Mouse (Mus musculus) liver, embryonic 14.5 days (tissue): ENCODE data around the gene Hist2h2aa2.

Source experiments
- CTCF ChIP-seq: IDR thresholded peaks from 2 replicates; pipeline ENCODE4 v1.5.1; 2016; ENCODE audit warnings: antibody characterized with exemption, low read depth, control low read depth
- EP300 ChIP-seq: IDR thresholded peaks from 2 replicates; pipeline ENCODE4 v1.6.1; 2016; ENCODE audit warnings: antibody characterized with exemption, low read depth

DNA sequence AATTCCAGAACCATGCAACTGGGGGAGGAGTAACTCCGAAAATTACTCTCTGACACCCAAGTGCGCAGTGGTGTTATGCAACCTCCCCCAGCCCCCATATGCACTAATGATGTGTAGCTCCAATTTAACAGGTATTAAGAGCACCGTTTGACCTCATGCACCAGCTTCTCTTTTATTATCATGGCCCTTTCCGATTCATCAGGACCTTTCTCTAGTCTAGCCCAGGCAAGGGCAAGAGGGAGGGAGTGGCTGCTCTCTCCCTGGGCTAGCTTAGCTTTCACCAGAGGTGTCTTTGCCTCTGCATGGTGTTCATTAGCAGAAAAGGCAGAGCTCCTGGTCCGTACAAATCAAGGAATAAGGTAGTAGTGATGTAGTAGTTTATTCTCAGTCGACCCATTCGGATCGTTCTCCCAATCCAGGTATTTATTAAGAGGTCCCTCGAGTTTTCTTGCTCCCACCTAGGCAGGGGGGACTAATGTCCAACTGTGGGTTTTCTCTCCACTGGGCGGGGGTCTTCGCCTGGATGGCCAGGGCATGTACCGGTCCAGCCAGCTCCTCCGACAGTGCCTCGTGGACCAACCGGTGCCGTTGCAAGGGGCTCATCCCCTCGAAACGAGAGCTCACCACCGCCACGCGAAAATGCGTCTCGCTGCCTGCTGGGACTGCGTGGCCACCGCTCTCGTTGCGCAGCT lies 43.5 kb downstream of the Hist2h2aa2 start:
- TF ChIP-seq CTCF (no peak; the same call in 1 of the 2 replicates), EP300 (no peak)
